Mouse (Mus musculus): Measurements from ENCODE around the gene Safb.

GRCm38 (mm10) chr17:56634023-56634422 is 49.4 kb downstream of the Safb start:
- TF ChIP-seq EP300 (IDR thresholded peaks at IDR 0.05; ENCODE audit: low read depth) = no peak
- TF ChIP-seq CTCF (IDR thresholded peaks at IDR 0.05; ENCODE audit: low read depth) = no peak

Measured in liver, embryonic 14.5 days (tissue).